Mouse (Mus musculus) kidney, adult 2 months (tissue): ENCODE measurements at regions not wholly inside any gene's neighbourhood (a gene's known extent, or its start where the extent isn't known, plus 50 kb on each side); places are given as distances from the start of the nearest gene placed in this dataset.

Source experiments
- CTCF ChIP-seq: fragments of 200-500 bp; conservative IDR thresholded peaks from 2 replicates; pipeline ENCODE4 v1.5.1; 2011; ENCODE audit warnings: low read depth, mild to moderate bottlenecking, control low read depth, low read length, moderate library complexity, mixed read lengths; ENCODE audit not compliant: insufficient read depth, insufficient read length
- POLR2A ChIP-seq: fragments of 200-500 bp; IDR thresholded peaks from one replicate; pipeline ENCODE4 v1.6.1; 2011; ENCODE audit warnings: low read depth, low read length, control low read depth

DNA sequence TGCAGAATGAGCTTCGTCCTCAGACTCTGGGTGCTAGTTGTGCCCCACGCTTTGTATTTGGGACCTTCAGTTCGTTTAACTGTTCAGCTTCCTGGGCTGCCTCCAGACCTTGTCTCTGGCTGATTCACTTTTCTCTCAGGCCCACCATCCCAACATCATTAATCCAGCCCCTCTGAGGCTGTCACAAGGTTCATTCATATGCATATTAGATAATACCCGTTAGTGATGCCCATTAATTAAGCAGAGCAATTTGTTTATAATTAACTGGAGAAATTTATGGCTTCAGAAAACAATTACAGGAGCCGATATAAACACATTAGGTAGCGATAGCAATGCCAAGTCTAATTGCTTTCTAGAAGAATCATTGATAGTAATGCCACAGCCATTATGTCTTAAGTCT is 312.3 kb upstream of the Eif4g2 start:
- no peak for TF ChIP-seq CTCF
- TF ChIP-seq POLR2A, result no peak
